Mouse (Mus musculus) B cell, adult 2 months (primary cell): Measurements from ENCODE around the gene Fbxw13.
"Not testable (repeated sequence)": the region's sequence is repeated elsewhere in the genome, so short reads cannot be mapped to it uniquely, and the experiment has no call there.

ENCODE experiments used
- DNase-seq, 2 experiments: peaks; one replicate each; pipeline ENCODE4 v3.0.0; 2022

The Fbxw13 gene

GRCm38 (mm10) chr9:109195875-109196274, at the start of gene Fbxw13:
Fbxw13 (minus strand) TSS chr9:109195975.
- DNase-seq, result not testable (repeated sequence)

- DNase-seq, result no peak
Observed at GRCm38 (mm10) chr9:109234654-109235053, 38.9 kb upstream of the Fbxw13 start, which contains the start of gene Fbxw20. Fbxw20 (minus strand) TSS chr9:109234754.

GRCm38 (mm10) chr9:109218449-109218848, 22.7 kb upstream of the Fbxw13 start:
- DNase-seq, result peak; percentile 28 to 32

- not testable (repeated sequence) for DNase-seq
Observed at GRCm38 (mm10) chr9:109201347-109201746, 5.6 kb upstream of the Fbxw13 start.

GRCm38 (mm10) chr9:109200349-109200748, 4.6 kb upstream of the Fbxw13 start:
- no peak for DNase-seq

GRCm38 (mm10) chr9:109199353-109199752, 3.6 kb upstream of the Fbxw13 start:
- peak; percentile 5 to 7 for DNase-seq

- no peak for DNase-seq
Observed at GRCm38 (mm10) chr9:109177208-109177607, 18.6 kb downstream of the Fbxw13 start.

- no peak for DNase-seq
Observed at GRCm38 (mm10) chr9:109176301-109176700, 19.5 kb downstream of the Fbxw13 start.

- no peak for DNase-seq
Observed at GRCm38 (mm10) chr9:109167316-109167715, 28.5 kb downstream of the Fbxw13 start.

GRCm38 (mm10) chr9:109161941-109162340, 33.8 kb downstream of the Fbxw13 start, which contains the start of gene Fbxw21:
Fbxw21 (minus strand) TSS chr9:109162041.
- no peak for DNase-seq

- peak; percentile 61 to 66 for DNase-seq
Observed at GRCm38 (mm10) chr9:109140414-109140813, 55.4 kb downstream of the Fbxw13 start.

- DNase-seq, result no peak
Observed at GRCm38 (mm10) chr9:109130076-109130475, 65.7 kb downstream of the Fbxw13 start.
